Mouse (Mus musculus) left cerebral cortex, adult 11 months (tissue): Measurements from ENCODE around the gene Gk5.
"Not testable (repeated sequence)": the region's sequence is repeated elsewhere in the genome, so short reads cannot be mapped to it uniquely, and the experiment has no call there.

Experiments used
- DNase-seq: peaks from one replicate; pipeline ENCODE4 v3.0.0; 2022; ENCODE audit warnings: low spot score

Gk5 gene

GRCm38 (mm10) chr9:96144883-96145282 is 25.7 kb downstream of the Gk5 start:
- DNase-seq, result no peak

GRCm38 (mm10) chr9:96152801-96153200 is 33.6 kb downstream of the Gk5 start:
- DNase-seq, result no peak

GRCm38 (mm10) chr9:96158431-96158830 is 39.3 kb downstream of the Gk5 start:
- DNase-seq, result no peak

- DNase-seq, result no peak
Observed at GRCm38 (mm10) chr9:96159047-96159446, 39.9 kb downstream of the Gk5 start.

GRCm38 (mm10) chr9:96160767-96161166 is 41.6 kb downstream of the Gk5 start:
- no peak for DNase-seq

GRCm38 (mm10) chr9:96162421-96162820 is 43.3 kb downstream of the Gk5 start:
- no peak for DNase-seq

GRCm38 (mm10) chr9:96163443-96163842 is 44.3 kb downstream of the Gk5 start:
- DNase-seq, result no peak

- not testable (repeated sequence) for DNase-seq
Observed at GRCm38 (mm10) chr9:96163983-96164382, 44.8 kb downstream of the Gk5 start.

GRCm38 (mm10) chr9:96167168-96167585 is 48.0 kb downstream of the Gk5 start:
- DNase-seq, result no peak

- DNase-seq, result no peak
Observed at GRCm38 (mm10) chr9:96170600-96170999, 51.4 kb downstream of the Gk5 start.

- DNase-seq, result no peak
Observed at GRCm38 (mm10) chr9:96184909-96185308, 65.7 kb downstream of the Gk5 start.

GRCm38 (mm10) chr9:96186701-96187100 is 67.5 kb downstream of the Gk5 start:
- no peak for DNase-seq

- peak; percentile 81 for DNase-seq
Observed at GRCm38 (mm10) chr9:96195885-96196622, 76.9 kb downstream of the Gk5 start, which contains the start of gene Tfdp2. TSS of gene Tfdp2 (plus strand) at chr9:96196275.

- DNase-seq, result no peak
Observed at GRCm38 (mm10) chr9:96196636-96197181, 77.5 kb downstream of the Gk5 start.

GRCm38 (mm10) chr9:96197806-96198205 is 78.6 kb downstream of the Gk5 start:
- DNase-seq, result no peak

GRCm38 (mm10) chr9:96203663-96204062 is 84.5 kb downstream of the Gk5 start:
- no peak for DNase-seq

GRCm38 (mm10) chr9:96207428-96207827 is 88.3 kb downstream of the Gk5 start:
- no peak for DNase-seq

GRCm38 (mm10) chr9:96213036-96213645 is 94.0 kb downstream of the Gk5 start:
- no peak for DNase-seq

GRCm38 (mm10) chr9:96214171-96214570 is 95.0 kb downstream of the Gk5 start:
- DNase-seq, result no peak

- no peak for DNase-seq
Observed at GRCm38 (mm10) chr9:96217299-96217698, 98.1 kb downstream of the Gk5 start.

GRCm38 (mm10) chr9:96217799-96218198 is 98.6 kb downstream of the Gk5 start:
- DNase-seq, result no peak

- DNase-seq, result no peak
Observed at GRCm38 (mm10) chr9:96219114-96219669, 100.0 kb downstream of the Gk5 start.

GRCm38 (mm10) chr9:96220419-96220818 is 101.3 kb downstream of the Gk5 start:
- DNase-seq, result no peak
